Mouse (Mus musculus): Measurements from ENCODE around the gene Kcnip4. TPM values are rescaled to one million over a fixed set of nuclear protein-coding genes. Genes with fewer than 3 reads are reported as not detected.

Kcnip4 gene
- polyA plus RNA-seq, 1 experiment from 2014 or later = 0.51 TPM

GRCm38 (mm10) chr5:49460643-49461276 lies 63.9 kb downstream of the Kcnip4 start:
- no peak for ATAC-seq (ENCODE audit: extremely low read depth, insufficient number of reproducible peaks, low FRiP score, low TSS enrichment)
- Histone ChIP-seq H3K9me3 (no peaks in the 10 kb centered on the region), H3K4me1 (no peaks in the 10 kb centered on the region), H3K27me3 (replicated peaks) (no peaks in the 10 kb centered on the region), H3K27ac (replicated peaks) (no peak overlapping the region), H3K4me3 (no peak overlapping the region), H3K9ac (no peak overlapping the region), H3K36me3 (no peaks in the 10 kb centered on the region), H3K4me2 (no peak overlapping the region)
- 78% methylated on average over 6 of the region's 6 CpGs for WGBS

GRCm38 (mm10) chr5:49453100-49453499 lies 71.6 kb downstream of the Kcnip4 start:
- Histone ChIP-seq H3K4me2 (no peak overlapping the region), H3K4me3 (no peak overlapping the region), H3K4me1 (no peaks in the 10 kb centered on the region), H3K27ac (replicated peaks) (no peak overlapping the region), H3K27me3 (replicated peaks) (no peaks in the 10 kb centered on the region), H3K9ac (no peak overlapping the region), H3K36me3 (no peaks in the 10 kb centered on the region), H3K9me3 (no peaks in the 10 kb centered on the region)
- ATAC-seq (ENCODE audit: extremely low read depth, insufficient number of reproducible peaks, low FRiP score, low TSS enrichment) = no peak
- 73% methylated on average over 3 of the region's 3 CpGs for WGBS

GRCm38 (mm10) chr5:49451295-49451694 lies 73.4 kb downstream of the Kcnip4 start:
- Histone ChIP-seq H3K36me3 (no peaks in the 10 kb centered on the region), H3K9ac (no peak overlapping the region), H3K9me3 (no peaks in the 10 kb centered on the region), H3K27me3 (replicated peaks) (no peaks in the 10 kb centered on the region), H3K27ac (replicated peaks) (no peak overlapping the region), H3K4me2 (no peak overlapping the region), H3K4me3 (no peak overlapping the region), H3K4me1 (no peaks in the 10 kb centered on the region)
- ATAC-seq (ENCODE audit: extremely low read depth, insufficient number of reproducible peaks, low FRiP score, low TSS enrichment) = no peak

- Histone ChIP-seq H3K4me2 (no peak overlapping the region), H3K9ac (no peak overlapping the region), H3K27me3 (replicated peaks) (no peaks in the 10 kb centered on the region), H3K9me3 (no peaks in the 10 kb centered on the region), H3K4me3 (no peak overlapping the region), H3K36me3 (no peaks in the 10 kb centered on the region), H3K4me1 (no peaks in the 10 kb centered on the region), H3K27ac (replicated peaks) (no peak overlapping the region)
- ATAC-seq (ENCODE audit: extremely low read depth, insufficient number of reproducible peaks, low FRiP score, low TSS enrichment) = no peak
- WGBS = 49% methylated on average over 3 of the region's 3 CpGs
These were observed 73.8 kb downstream of the Kcnip4 start for GRCm38 (mm10) chr5:49450876-49451275.

- Histone ChIP-seq H3K27ac (replicated peaks) (no peak overlapping the region), H3K4me2 (no peak overlapping the region), H3K27me3 (replicated peaks) (no peaks in the 10 kb centered on the region), H3K9me3 (0 out of 2 replicates have a peak, but pooled peaks cover 4% of the 10 kb centered on the region), H3K36me3 (no peaks in the 10 kb centered on the region), H3K9ac (no peak overlapping the region), H3K4me3 (no peak overlapping the region), H3K4me1 (no peaks in the 10 kb centered on the region)
- no peak for ATAC-seq (ENCODE audit: extremely low read depth, insufficient number of reproducible peaks, low FRiP score, low TSS enrichment)
- 25% methylated on average over 2 of the region's 2 CpGs for WGBS
These were observed 87.5 kb downstream of the Kcnip4 start for GRCm38 (mm10) chr5:49437236-49437635.

GRCm38 (mm10) chr5:49427689-49428088 lies 97.0 kb downstream of the Kcnip4 start:
- Histone ChIP-seq H3K9ac (no peak overlapping the region), H3K36me3 (no peaks in the 10 kb centered on the region), H3K9me3 (no peaks in the 10 kb centered on the region), H3K27me3 (replicated peaks) (no peaks in the 10 kb centered on the region), H3K27ac (replicated peaks) (no peak overlapping the region), H3K4me3 (no peak overlapping the region), H3K4me1 (no peaks in the 10 kb centered on the region), H3K4me2 (no peak overlapping the region)
- no peak for ATAC-seq (ENCODE audit: extremely low read depth, insufficient number of reproducible peaks, low FRiP score, low TSS enrichment)

- Histone ChIP-seq H3K9me3 (no peaks in the 10 kb centered on the region), H3K36me3 (no peaks in the 10 kb centered on the region), H3K27ac (replicated peaks) (no peak overlapping the region), H3K4me2 (no peak overlapping the region), H3K4me1 (no peaks in the 10 kb centered on the region), H3K4me3 (no peak overlapping the region), H3K9ac (no peak overlapping the region), H3K27me3 (replicated peaks) (no peaks in the 10 kb centered on the region)
- no peak for ATAC-seq (ENCODE audit: extremely low read depth, insufficient number of reproducible peaks, low FRiP score, low TSS enrichment)
These were observed 105.0 kb downstream of the Kcnip4 start for GRCm38 (mm10) chr5:49419707-49420106.

- 52% methylated on average over 1 of the region's 1 CpGs for WGBS
- Histone ChIP-seq H3K9me3 (no peaks in the 10 kb centered on the region), H3K27me3 (replicated peaks) (no peaks in the 10 kb centered on the region), H3K36me3 (no peaks in the 10 kb centered on the region), H3K9ac (no peak overlapping the region), H3K4me1 (no peaks in the 10 kb centered on the region), H3K4me2 (no peak overlapping the region), H3K4me3 (no peak overlapping the region), H3K27ac (replicated peaks) (no peak overlapping the region)
- no peak for ATAC-seq (ENCODE audit: extremely low read depth, insufficient number of reproducible peaks, low FRiP score, low TSS enrichment)
These were observed 116.4 kb downstream of the Kcnip4 start for GRCm38 (mm10) chr5:49408351-49408750.

GRCm38 (mm10) chr5:49370543-49371076 lies 154.1 kb downstream of the Kcnip4 start:
- no peak overlapping the region for H3K27ac ChIP-seq (replicated peaks)
- H3K36me3 ChIP-seq = no peaks in the 10 kb centered on the region
- H3K9me3 ChIP-seq = no peaks in the 10 kb centered on the region
- no peaks in the 10 kb centered on the region for H3K27me3 ChIP-seq (replicated peaks)
- 40% methylated on average over 3 of the region's 3 CpGs for WGBS
- H3K4me3 ChIP-seq = no peak overlapping the region
- H3K4me1 ChIP-seq = no peaks in the 10 kb centered on the region
- H3K4me2 ChIP-seq = no peak overlapping the region
- no peak for ATAC-seq (ENCODE audit: extremely low read depth, insufficient number of reproducible peaks, low FRiP score, low TSS enrichment)
- no peak overlapping the region for H3K9ac ChIP-seq

- 41% methylated on average over 13 of the region's 13 CpGs for WGBS
- H3K27ac ChIP-seq (replicated peaks) = no peak overlapping the region
- no peaks in the 10 kb centered on the region for H3K27me3 ChIP-seq (replicated peaks)
- no peaks in the 10 kb centered on the region for H3K9me3 ChIP-seq
- no peak overlapping the region for H3K4me3 ChIP-seq
- H3K36me3 ChIP-seq = no peaks in the 10 kb centered on the region
- ATAC-seq (ENCODE audit: extremely low read depth, insufficient number of reproducible peaks, low FRiP score, low TSS enrichment) = no peak
- no peaks in the 10 kb centered on the region for H3K4me1 ChIP-seq
- H3K4me2 ChIP-seq = no peak overlapping the region
- no peak overlapping the region for H3K9ac ChIP-seq
These were observed 155.9 kb downstream of the Kcnip4 start for GRCm38 (mm10) chr5:49368636-49369423.

- Histone ChIP-seq H3K27me3 (replicated peaks) (no peaks in the 10 kb centered on the region), H3K4me1 (no peaks in the 10 kb centered on the region), H3K36me3 (no peaks in the 10 kb centered on the region), H3K4me2 (no peak overlapping the region), H3K9me3 (no peaks in the 10 kb centered on the region), H3K27ac (replicated peaks) (no peak overlapping the region), H3K9ac (no peak overlapping the region), H3K4me3 (no peak overlapping the region)
- ATAC-seq (ENCODE audit: extremely low read depth, insufficient number of reproducible peaks, low FRiP score, low TSS enrichment) = no peak
- 77% methylated on average over 3 of the region's 3 CpGs for WGBS
These were observed 168.3 kb downstream of the Kcnip4 start for GRCm38 (mm10) chr5:49356381-49356780.

- no peak for ATAC-seq (ENCODE audit: extremely low read depth, insufficient number of reproducible peaks, low FRiP score, low TSS enrichment)
- H3K4me2 ChIP-seq = no peak overlapping the region
- no peak overlapping the region for H3K27ac ChIP-seq (replicated peaks)
- H3K4me1 ChIP-seq = no peaks in the 10 kb centered on the region
- no peak overlapping the region for H3K9ac ChIP-seq
- 72% methylated on average over 5 of the region's 5 CpGs for WGBS
- H3K4me3 ChIP-seq = no peak overlapping the region
- H3K9me3 ChIP-seq = no peaks in the 10 kb centered on the region
- H3K36me3 ChIP-seq = no peaks in the 10 kb centered on the region
- no peaks in the 10 kb centered on the region for H3K27me3 ChIP-seq (replicated peaks)
These were observed 172.6 kb downstream of the Kcnip4 start for GRCm38 (mm10) chr5:49352061-49352460.
